Mouse (Mus musculus) urinary bladder, postnatal 10 days (tissue): ENCODE data around the gene Exoc2.

Source experiments
- DNase-seq: peaks from one replicate; pipeline ENCODE4 v3.0.0; 2022; ENCODE audit warnings: low spot score

Exoc2 gene

DNA sequence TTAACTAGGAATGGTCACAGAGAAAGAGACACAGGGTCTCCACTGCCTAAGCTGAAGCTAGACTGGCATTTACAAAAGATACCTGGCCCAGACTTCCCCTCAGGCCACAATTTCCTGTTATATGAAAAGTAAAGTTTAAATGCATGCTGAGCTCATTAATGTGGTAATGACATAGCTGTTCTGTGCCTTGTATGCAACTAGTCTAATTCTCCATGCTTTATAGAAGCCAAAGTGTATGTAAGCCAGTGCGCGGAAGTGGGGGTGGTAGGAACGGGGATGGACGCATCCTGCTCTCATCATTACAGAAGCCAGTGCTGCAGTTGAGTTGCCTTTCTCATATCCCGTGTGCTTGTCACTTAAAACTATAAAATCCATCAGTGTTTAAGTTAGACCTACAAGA is 156.5 kb downstream of the Exoc2 start:
- DNase-seq, result no peak

DNA sequence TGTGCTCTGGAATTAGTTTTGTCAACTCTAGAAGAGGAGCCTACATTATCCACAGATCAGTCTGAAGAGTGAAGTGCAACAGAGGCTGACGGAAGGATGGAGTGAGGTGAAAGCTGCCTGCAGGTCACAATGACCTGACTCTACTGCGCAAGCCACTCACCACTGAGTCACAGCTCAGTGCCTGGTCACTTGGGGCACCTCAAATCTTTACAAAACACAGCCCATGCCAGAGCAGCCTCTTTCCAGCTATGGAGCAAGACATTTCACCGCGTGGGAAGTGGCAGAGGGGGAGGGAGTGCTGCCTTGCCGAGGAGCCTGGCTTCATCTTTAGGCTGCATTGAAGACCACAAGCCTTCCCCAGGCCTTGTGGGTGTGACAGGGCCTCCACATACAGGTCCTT is 159.6 kb downstream of the Exoc2 start:
- no peak for DNase-seq

DNA sequence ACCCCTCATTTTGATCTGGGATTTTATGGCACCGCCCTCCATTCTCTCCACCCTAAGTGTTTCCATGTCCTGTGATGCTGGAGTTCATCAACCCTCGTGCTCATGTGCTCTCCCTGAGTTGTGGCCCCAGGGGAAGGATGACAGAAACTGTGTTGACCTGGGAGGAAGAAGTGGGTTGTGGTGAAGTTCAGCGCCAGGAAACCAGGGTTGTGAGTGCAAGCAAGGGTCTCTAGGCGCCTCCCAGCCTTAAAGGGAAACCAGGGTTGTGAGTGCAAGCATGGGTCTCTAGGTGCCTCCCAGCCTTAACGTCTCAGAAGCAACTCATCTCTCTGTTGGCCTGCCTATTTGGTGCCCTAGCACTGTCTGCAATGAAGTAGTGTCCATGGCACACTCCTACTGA is 160.4 kb downstream of the Exoc2 start:
- DNase-seq, result no peak

DNA sequence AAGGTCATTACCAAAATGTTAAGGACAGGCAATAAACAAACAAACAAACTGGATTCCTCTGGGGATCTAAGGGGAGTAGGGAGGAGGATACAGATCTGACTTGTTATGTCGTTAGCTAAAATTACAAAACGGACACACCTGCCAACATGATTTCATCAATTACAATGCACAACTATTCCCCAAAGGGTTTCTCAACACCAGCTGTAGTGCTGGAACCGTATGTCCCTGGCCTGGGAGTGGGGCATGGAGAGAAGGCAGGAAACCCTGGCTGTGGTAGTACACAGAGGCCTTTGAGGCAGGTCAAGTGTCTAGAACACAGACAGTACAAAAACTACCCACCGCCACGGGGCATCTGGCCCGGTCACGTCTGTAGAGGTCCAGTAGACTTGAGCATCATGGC is 164.7 kb downstream of the Exoc2 start:
- no peak for DNase-seq

DNA sequence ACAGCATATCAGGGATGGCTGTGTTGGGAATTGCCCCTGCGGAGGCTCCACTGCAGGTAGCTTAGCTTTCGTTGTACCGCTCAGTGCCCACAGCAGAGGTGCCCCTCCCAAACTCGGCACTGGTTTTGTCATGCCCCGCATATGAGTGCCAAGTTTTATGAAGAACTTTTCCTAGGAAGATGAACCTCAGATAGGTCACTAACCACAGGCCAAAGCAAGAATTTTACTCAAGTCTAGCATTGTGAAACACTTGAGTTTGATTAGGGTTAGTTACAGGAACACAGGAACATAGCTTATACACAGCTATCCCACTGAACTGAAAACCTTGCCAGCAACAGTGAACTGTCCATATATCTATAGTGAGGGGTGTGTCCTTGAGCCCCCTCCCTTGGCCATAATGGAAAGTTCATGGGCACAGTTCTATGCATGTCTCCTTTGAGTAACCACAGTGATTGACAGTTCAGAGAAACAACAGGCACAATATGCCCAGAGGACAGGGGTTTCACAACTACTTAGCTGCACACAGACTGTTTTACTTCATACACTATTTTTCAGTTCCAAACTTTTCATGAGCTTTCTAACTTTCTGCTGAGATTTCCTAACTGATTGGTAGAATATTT is 171.4 kb downstream of the Exoc2 start:
- DNase-seq, result no peak

DNA sequence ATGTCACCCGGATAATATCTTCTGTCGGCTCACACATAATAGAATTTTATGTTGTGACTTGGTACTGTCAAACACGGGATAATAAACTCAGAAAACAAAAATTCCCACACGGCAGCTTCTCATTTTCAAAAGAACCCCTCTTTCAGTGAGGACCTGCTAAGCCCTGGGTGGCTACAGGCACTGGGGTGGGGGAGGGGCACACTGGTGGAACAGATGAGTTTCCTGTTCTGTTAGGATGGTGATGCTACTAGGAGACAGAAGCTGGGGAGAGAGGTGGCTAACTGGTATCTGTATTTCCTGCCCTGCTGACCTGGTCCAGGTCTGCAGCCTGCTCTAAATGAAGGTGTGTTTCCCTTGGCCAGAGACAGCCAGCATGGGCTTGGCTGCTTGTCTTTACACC is 172.0 kb downstream of the Exoc2 start:
- DNase-seq, result no peak

DNA sequence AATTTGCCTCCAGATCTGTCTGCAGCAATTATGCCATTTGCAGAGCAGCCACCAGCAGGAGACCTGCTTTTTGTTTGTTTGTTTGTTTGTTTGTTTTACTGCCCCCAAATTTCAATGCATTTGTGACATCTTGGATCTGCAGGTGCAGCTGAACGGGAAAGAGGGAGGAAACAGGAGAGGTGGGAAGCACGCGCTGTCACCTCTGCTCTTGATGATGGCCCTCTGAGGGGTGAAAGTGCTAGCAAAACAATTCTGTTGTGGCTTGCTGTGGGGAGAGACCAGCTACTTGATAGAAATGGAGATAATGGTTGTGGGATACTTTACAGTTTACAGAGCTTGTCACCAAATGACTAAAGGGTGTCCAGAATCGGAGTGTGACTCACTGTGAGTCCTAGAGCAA is 177.9 kb downstream of the Exoc2 start:
- no peak for DNase-seq

DNA sequence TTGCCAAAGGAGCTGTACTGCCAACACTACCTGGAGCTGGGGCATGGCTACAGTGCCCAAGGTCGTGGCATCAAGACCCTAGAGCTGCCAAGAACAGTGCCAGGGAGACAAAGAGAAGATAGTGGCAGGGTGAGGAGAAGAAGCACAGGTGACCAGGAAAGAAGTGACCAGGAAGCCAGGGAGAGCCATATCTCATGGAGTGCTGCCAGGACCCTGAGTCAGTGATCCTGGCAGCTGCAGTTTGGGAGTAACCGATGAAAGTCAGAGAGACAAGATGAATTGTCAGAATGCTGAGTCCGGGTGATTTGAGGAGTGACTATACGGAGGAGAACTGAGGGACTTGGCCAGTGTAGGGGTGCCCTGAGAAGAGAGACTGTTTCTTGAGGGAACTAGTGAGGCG is 180.3 kb downstream of the Exoc2 start:
- DNase-seq, result no peak

DNA sequence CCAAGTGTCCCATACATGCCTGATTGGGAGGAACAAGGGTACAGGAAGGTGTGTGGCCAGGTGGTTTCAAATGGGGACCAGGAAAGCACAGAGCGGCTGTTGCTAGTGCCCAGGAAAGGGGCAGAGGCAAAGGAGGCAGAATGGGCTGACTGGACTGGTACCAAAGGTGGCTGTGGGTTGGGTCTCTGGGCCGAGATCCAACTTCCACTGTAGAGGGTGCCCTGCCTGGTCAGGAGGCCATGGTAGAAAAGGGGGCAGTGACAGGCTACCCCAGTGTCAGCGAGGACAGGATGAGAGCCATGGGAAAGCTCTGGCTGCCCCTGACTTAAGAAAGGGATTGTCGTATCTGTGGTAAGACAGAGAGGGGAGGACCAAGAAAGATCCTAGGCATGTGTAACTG is 180.7 kb downstream of the Exoc2 start:
- DNase-seq, result no peak

DNA sequence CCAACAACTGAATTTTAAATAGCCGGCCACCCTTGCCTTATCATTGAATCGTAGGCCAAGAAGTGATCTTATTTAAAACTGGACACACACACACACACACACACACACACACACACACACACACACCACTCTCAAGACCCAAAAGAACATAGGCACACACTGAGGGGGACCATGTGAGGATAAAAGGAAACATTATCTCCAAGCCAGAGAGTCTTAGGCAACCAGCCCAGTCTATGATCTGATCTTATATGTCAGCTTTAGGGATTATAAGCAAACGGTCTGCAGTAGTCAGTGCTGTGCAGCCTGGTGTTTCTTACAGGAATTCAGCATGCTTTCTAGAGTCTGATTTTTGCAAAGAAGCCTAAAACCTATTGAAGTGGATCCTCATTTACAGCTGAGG is 181.2 kb downstream of the Exoc2 start:
- no peak for DNase-seq

DNA sequence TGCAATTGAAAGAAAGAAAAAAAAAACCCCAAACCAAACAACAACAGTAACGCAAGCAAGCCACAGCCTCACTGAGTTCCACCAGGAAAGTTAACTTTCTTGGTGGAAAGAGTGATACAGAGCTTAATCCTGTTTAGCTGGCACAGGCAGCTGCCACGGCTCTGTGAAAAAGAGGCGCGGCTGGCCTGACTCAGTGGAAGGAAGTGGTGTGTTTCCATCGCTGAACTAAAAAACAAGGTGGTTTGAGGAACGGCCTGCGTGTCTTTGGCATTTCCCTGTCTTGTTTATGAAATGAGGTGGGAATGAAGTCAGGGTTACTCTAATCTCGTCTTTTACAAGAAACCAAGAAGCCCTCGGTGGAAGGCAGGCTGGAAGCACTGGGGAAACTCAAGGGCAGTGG is 181.6 kb downstream of the Exoc2 start:
- DNase-seq, result no peak

DNA sequence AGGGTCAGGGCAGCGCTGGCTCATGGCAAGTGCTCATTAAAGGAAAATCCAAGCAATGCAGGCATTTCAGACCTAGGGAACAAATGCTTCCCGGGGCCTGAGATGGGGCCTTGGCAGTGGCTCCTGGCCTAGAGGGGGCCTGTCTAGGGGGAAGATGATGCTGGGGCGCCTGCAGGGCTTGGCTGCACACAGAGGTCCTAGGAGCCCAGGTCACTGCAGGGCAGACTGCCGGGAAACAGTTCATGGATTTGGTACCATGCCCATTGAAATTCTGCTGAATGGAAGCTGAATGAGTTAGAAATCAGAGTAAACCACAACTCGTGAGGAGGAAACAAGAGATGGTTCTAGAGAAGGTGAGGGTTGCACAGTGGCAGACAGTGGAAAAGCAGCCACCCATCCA is 183.9 kb downstream of the Exoc2 start:
- no peak for DNase-seq

DNA sequence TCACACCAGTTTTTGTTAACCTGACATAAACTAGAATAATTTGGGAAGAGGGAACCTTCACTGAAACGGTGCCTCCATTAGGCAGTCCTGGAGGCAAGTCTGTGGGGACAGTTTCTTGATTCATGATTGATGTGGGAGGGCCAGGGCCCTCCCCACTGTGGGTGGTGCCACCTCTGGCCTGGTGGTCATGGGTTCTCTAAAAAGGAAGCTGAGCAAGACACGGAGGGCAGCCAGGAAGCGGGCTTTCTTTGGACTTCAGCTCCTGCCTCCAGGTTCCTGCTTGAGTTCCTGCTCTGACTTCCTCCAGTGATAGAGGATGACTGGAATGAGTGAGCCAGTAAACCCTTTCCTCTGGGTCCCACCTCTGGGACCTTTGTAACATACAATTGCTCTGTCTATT is 185.5 kb downstream of the Exoc2 start:
- DNase-seq, result no peak

DNA sequence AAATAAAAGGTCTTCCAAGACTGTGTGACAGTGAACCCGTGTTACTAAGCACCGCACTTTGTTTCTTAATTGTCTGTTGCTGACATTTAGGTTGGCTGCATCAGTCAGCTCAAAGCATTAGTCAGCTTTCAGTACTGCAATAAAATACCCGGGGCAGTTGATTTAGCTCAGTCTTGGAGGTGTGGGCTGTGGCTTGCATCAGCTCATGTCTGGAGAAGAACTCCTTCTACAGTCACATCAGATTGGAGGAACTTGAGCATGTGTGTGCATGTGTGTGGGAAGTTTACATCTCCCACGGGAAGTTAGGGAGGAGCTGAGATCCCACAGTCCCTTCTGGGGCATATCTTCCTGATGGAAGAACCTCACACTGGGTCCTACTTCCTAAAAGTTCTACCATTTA is 185.9 kb downstream of the Exoc2 start:
- no peak for DNase-seq

DNA sequence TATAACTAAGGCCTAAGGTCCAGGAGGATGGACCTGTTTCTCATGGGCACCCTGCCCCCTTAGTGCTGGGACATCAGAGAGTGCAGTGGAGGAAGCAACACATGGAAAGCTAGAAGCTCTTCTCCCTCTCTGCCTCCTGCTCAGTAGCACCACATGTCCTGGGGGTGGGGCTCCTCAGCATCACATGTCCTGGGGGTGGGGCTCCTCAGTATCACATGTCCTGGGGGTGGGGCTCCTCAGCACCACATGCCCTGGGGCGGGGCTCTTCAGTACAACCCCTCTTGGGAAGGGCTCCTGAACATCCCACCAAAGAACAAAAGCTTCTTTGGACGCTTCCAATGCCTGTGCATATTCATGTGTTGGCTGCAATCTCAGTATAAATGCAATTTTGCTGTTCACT is 186.3 kb downstream of the Exoc2 start:
- DNase-seq, result no peak

DNA sequence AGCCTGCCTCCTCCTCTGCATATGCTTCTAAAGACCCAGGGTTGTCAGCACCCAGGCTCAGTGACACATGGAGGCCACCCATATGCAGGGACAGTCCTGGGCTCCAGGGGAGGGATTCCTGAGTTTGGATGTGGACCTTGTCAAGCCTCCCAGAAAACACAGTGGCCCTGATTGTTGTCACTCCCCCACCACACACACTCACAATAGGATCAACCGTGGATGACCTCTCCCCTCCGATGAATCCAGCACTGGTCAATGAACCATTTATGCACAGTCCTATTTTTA is 186.9 kb downstream of the Exoc2 start:
- no peak for DNase-seq

DNA sequence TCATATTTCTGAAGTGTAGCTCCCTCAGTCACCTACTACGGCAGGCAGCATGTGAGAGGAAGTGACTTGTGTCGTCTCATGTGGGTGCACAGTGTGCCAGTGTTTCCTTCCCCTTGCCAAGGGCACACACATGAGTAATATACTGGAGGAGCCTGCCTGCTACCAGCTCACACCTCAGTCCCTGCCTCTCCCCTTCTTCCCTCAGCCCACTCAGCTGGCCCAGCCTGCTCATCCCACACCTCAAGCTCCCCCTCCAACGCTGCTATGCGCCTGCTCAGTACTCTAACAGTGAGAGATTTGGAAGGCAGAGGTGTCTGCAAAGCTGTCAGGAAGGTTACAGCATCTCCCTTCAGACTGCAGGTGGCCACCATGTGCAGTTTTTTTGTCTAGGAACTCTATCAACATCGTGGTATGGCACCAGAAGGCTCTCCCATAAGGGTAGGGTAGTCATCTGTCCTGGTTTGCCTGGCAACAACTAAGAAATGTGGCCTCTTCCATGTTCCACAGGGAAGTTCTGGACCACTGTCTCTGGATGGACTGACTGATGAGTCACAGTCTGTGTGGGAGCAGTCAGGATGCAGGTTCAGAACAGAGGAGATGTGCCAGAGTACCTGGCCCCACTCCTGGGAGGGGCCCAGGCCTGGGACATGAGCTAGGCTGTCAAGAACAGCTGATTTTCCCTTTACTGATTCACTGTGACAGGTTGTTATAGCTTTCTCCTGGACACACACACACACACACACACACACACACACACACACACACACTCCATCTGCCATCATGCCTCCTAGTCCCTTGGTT is 187.5 kb downstream of the Exoc2 start:
- DNase-seq, result no peak

DNA sequence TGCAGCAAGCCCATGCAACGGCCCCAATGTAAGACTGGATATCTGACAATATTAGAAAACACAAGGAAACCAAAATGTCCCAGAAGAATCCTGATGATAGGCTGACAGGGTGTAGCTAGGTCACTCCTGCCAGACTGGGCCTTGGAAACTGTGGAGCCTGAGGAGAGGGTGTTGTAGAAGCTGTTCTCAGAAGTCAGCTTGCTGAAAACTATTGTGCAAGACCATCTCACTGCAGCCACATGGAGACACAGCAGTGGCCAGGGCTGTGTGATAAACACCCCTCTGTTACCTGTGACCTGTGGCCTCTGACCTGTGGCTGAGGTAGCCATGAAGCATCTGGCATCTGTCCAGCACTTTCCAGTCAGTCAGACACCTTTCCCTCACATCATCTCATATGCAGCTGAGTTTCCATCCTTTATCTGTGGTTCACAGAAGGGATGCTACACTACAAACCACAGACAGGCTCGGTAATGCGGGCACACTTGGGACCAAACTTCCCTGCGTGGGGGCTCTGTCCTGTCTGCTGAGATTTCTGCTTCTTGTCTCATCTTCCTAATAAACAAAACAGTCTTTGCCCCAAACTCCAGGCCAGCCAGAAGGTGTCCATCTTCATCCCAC is 188.4 kb downstream of the Exoc2 start:
- DNase-seq, result no peak

DNA sequence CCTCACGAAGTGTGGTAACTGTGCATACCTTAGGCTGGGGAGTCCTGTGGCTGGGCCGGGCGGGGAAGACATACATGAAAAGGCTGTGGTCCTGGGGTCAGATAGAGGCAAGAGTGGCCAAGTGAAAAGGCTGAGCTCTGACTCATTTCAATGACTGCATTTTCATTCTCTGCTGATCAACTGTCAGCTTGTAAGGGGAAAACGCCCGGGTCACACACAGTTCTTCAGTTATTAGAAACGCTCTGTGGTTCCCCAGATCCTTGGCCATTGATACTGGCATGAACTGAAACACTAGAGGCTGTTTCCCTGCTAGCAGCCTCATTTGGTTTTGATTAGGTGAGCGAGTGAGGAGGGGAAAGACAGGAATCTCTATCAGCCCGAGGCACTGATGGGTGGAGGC is 191.5 kb downstream of the Exoc2 start:
- no peak for DNase-seq

DNA sequence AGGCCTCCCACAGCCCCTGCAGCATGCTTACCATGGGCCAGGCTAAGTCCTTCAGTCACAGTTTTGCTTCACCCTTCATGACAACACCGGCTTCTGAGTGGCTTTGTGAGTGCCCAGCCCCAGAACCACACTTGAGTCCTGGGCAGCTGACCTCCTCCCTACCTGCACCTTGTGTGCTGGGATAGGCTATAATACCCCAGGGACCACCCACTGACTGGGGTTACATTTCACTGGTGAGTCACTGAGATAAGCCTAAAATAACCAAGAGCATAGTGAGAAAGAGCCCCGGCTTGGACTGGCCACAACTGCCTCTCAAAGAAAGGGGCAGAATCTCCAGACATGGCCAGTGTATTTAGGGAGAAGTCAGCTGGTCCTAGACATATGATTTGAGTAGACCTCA is 192.0 kb downstream of the Exoc2 start:
- no peak for DNase-seq

DNA sequence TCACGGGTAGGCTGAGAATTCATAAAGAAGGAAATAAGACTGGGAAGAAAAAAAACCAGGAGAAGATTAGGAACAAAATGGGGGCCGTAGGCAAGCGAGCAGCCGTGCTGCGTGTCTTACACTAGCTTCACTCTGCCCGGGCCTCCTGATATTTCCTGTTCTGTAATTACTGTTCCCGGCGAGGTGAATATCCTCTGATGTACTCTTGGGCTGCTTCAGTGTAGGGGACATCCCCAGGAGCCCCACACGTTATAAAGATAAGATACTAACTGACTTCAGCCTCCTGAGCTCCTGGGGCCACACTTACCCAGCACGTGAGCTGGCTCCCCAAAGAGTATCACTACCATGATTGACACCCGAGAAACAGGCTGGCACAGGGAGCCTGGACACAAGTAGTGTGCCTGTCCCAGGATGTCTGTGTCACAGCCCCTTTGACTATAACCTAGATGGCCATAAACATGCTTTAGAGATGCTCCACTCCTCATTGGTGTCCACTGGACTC is 196.2 kb downstream of the Exoc2 start:
- no peak for DNase-seq

DNA sequence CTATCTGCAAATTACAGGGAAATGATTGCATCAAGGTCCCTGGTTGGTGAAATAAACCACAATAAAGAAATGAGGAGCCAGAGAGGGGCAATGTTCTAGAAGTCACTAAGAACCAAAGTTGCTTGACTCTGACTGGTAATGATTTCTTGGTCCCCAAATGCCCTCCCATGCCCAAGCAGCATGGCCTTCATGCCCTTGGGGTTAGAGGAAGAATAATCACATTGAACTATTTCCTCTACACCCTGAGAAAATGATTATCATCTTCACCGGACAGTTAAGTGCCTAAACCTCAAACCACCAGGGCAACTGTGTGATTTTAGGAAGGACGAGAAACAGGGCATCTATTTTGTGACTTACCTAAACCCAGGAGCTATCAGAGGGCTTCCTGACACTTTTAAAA is 197.9 kb downstream of the Exoc2 start:
- no peak for DNase-seq

DNA sequence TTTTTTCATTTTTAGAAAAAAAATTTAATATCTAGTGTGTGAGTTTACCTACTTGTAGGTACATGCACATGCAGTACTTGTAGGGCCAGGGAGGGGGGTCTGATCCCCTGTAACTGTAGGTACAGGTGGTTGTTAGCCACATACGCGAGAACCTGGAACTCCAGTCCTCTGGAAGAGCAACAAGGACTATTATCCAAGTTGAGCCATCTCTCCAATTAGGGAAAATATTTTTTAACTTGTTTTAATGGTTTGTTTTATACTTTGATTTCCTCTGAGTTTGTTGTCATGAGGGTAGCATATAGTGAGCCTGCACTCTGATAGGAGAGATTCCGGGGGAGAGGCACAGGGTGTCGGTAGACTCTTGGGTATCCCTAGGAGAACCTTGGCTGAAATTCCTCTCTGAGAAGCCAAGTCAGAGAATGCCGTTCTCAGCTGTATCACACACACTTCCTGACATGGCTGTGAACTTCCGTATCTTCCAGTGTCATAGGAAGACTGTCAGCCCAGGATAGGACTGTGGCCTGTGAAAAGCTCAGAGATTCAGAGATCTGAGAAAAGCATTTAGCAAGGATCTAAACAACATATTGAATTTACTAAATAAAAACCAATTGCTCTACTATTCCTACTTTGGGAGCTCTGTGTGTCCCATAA is 206.3 kb downstream of the Exoc2 start:
- DNase-seq, result no peak
